Mouse (Mus musculus) inflammation-experienced regulatory T-cells, adult 16 weeks (primary cell): ENCODE data around the gene AW549877. TPM values are rescaled to one million over a fixed set of nuclear protein-coding genes. Genes with fewer than 3 reads are reported as not detected.

Experiments
- polyA plus RNA-seq: library from polyadenylated mRNA; unstranded; fragments of 100-300 nt; shearing (Covaris generic); gene quantifications from one replicate; pipeline ENCODE4 v1.2.1, GENCODE M21; 2017

The AW549877 gene
- 62.1 TPM for polyA plus RNA-seq

GRCm38 (mm10) chr15:3995448-3996266, at the start of gene AW549877:
Gene AW549877, minus strand, starts transcription at chr15:3995744.

DNA sequence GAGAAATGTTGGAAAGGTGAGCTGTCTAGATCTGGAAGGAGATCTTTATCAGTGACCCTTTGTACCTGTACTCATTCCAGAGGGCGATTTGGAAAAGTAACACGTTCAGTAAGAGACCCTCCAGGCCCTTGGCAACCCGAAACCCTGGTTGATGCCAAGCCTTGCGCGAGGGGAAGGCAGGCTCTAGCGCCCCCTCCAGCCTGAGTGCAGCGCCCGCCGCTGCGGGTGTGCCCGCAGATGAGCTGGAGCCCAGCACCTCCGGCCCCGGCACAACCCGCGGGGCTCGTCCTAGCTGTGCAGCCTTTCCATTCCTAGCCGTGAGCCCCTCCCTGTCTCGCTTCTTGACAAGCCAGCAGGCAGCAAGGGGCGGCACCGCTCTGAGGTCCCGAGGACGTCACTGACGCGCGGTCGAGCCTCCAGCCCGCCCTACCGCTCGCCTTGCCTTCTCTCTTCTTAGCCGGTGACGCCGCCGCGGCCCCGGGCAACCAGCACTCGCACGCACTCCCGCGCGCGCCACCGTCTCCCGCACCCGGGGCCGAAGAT, 30.8 kb upstream of the AW549877 start, which contains the start of gene Oxct1:
Gene Oxct1, plus strand, starts transcription at position 153 of the 543 bp plus-strand sequence.

DNA sequence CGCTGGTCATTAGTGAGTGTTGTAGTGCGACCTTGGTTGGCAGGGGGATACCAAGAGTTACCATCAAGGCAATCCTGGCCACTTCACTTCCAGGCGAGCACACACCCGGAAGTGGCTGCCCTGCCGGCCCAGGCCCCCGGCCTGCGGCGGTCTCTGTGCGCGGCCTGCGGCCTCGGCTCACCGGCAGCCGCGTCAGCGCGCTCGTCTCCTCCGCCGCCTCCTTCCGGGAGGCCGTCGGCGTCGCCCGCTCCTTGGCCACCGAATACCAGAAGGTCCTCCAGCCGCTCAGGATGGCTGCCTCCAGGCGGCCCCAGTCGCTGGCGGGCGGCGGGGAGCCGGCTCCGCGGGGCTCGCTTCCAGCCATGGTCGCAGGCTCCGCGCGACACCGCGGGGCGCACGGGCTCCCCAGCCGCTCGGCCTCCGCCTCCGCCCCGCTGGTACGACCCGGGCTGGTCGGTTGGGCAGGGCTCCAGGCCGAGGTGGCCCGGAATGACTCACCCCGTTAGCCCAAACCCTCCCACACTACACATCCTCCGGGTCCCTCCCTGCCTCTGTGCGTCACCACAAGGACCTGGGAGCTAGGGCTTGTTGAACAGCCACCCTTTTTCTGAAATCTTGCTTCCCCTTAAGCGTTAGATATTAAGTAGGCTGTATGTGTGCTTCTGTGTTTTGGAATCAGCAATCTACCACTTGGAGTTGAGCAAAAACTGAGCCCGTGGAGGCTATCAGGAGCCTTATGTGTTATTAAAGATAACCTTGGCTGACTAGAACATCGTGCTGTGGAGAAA, 16.3 kb downstream of the AW549877 start, which contains the start of gene Fbxo4:
Gene Fbxo4, minus strand, starts transcription at position 513 of the 788 bp plus-strand sequence.

Other genes starting within 250 kb of the AW549877 start
- 6.5 TPM for gene Fbxo4, start 16.2 kb downstream of the AW549877 start, polyA plus RNA-seq
- 72.4 TPM for gene Oxct1, start 30.6 kb upstream of the AW549877 start, polyA plus RNA-seq